Mouse (Mus musculus): ENCODE measurements around the gene Vwa7.

GRCm38 (mm10) chr17:35017706-35018030 is 1.3 kb downstream of the Vwa7 start:
- TF ChIP-seq CTCF (conservative IDR thresholded peaks at IDR 0.05; ENCODE audit: low read length) (no peak), NANOG (IDR thresholded peaks at IDR 0.05; ENCODE audit: borderline replicate concordance, low read length) (no peak)

Measured in E14TG2a.4 (cell line).